Mouse (Mus musculus): Measurements from ENCODE around the gene Csmd2. TPM values are rescaled to one million over a fixed set of nuclear protein-coding genes. Genes with fewer than 3 reads are reported as not detected.

Csmd2 gene
- polyA plus RNA-seq (2014; fragmentation: Illumina TruSeq; extraction: RNeasy Lipid Tissue Mini Kit (QIAGEN cat#74804); ENCODE audit: low read depth, low replicate concordance): 0.29 TPM

GRCm38 (mm10) chr4:127987784-127988455 is at the start of gene Csmd2:
TSS of gene Csmd2 (plus strand) at chr4:127987857.

GRCm38 (mm10) chr4:127970901-127971868 is 16.5 kb upstream of the Csmd2 start, which contains the start of gene CK137956:
TSS of gene CK137956 (minus strand) at chr4:127970951.

GRCm38 (mm10) chr4:128260907-128261560 is 273.4 kb downstream of the Csmd2 start, which contains the start of gene Hmgb4:
TSS of gene Hmgb4 (minus strand) at chr4:128260957.

GRCm38 (mm10) chr4:128609925-128610402 is 622.3 kb downstream of the Csmd2 start, which contains the start of gene Zscan20:
TSS of gene Zscan20 (minus strand) at chr4:128610098.

Other genes with a start within 250 kb of the Csmd2 start
- not detected for gene CK137956, start 16.9 kb upstream of the Csmd2 start, polyA plus RNA-seq (2014; fragmentation: Illumina TruSeq; extraction: RNeasy Lipid Tissue Mini Kit (QIAGEN cat#74804); ENCODE audit: low read depth, low replicate concordance)